Mouse (Mus musculus) bone marrow macrophage, adult 2 months (primary cell): ENCODE results near the gene Olfr814. TPM values are rescaled to one million over a fixed set of nuclear protein-coding genes. Genes with fewer than 3 reads are reported as not detected.
"Not testable (repeated sequence)": the region's sequence is repeated elsewhere in the genome, so short reads cannot be mapped to it uniquely, and the experiment has no call there.

Experiments
- H3K27ac ChIP-seq: 2 replicates; pipeline ENCODE4 v1.5.1; 2012; ENCODE audit warnings: low read depth, low read length; ENCODE audit not compliant: insufficient read depth
- H3K4me1 ChIP-seq: 2 replicates; pipeline ENCODE4 v1.6.1; 2012; ENCODE audit warnings: low read length; ENCODE audit not compliant: control insufficient read depth, insufficient read depth
- H3K4me3 ChIP-seq: 2 replicates; pipeline ENCODE4 v1.5.1; 2012; ENCODE audit warnings: mild to moderate bottlenecking, low read length, moderate library complexity; ENCODE audit not compliant: insufficient read depth
- CTCF ChIP-seq: IDR thresholded peaks from 2 replicates; pipeline ENCODE4 v1.5.1; 2012; ENCODE audit warnings: low read depth, mild to moderate bottlenecking, low read length, moderate library complexity
- POLR2A ChIP-seq: IDR thresholded peaks from 2 replicates; pipeline ENCODE4 v1.6.1; 2012; ENCODE audit warnings: mild to moderate bottlenecking, low read depth, low read length, borderline replicate concordance
- polyA plus RNA-seq: library from polyadenylated mRNA; stranded (reverse); fragments of >200 nt; gene quantifications from 2 replicates; pipeline ENCODE4 v1.2.4, GENCODE M21; 2012; ENCODE audit not compliant: missing spikeins, insufficient read depth, insufficient read length

The Olfr814 gene
- polyA plus RNA-seq = 0.23 TPM in 1 of 2 replicates, not detected in the other

DNA sequence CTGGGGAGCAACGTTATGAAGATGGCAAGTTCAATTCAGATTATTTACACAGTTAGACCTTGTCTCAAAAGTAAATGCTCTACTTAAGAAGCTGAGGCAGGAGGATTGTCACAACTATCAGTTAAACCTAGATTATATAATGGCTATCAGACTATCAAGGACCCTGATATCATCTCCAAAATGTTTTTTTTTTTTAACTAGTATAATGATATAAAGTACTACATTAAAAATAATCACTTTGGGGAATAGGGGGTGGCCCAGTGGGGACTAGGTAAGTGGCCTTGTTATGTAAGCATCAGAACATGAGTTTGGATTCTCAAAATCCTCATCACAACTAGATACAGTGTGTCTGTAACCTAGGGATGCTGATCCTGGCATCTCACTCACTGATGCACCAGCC is at the start of gene Olfr814:
TSS of gene Olfr814 (minus strand) at position 101 of the 400 bp plus-strand sequence.
- H3K4me3 ChIP-seq, H3K27ac ChIP-seq, H3K4me1 ChIP-seq: not testable (repeated sequence)

- Histone ChIP-seq H3K27ac (no peak within 1 kb of the TSS), H3K4me3 (no peak within 1 kb of the TSS), H3K4me1 (no peaks in the 10 kb centered on the region)
- TF ChIP-seq CTCF (no peak), POLR2A (no peak)
Observed at GRCm38 (mm10) chr10:129915497-129915896, 35.8 kb upstream of the Olfr814 start, which contains the start of gene Olfr816. Gene Olfr816, minus strand, starts transcription at chr10:129915597.

DNA sequence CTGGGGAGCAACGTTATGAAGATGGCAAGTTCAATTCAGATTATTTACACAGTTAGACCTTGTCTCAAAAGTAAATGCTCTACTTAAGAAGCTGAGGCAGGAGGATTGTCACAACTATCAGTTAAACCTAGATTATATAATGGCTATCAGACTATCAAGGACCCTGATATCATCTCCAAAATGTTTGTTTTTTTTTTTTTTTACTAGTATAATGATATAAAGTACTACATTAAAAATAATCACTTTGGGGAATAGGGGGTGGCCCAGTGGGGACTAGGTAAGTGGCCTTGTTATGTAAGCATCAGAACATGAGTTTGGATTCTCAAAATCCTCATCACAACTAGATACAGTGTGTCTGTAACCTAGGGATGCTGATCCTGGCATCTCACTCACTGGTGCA is 26.1 kb upstream of the Olfr814 start, which contains the start of gene Olfr815:
TSS of gene Olfr815 (minus strand) at position 101 of the 400 bp plus-strand sequence.
- not testable (repeated sequence) for H3K27ac ChIP-seq, H3K4me1 ChIP-seq, H3K4me3 ChIP-seq

DNA sequence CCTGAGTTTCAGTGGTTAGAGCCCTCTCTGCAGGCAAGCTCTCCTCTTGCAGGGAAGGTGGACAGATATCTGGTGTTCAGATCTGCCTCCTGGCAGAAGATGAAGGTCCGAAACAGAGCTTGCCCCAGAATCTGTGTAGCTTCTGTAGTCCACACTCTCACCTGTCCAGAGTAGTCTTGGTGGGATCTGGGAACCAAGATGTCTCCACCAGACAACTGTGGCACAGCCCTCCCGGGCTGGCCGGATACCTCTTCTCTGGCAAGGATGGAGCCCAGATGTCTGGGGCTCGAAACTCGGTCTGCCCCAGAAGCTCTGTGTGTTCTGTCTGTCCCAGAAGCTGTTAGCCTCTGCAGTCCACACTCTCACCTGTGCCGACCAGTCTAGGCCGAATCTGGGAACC is 6.3 kb upstream of the Olfr814 start:
- H3K4me1 ChIP-seq = no peaks in the 10 kb centered on the region
- H3K4me3 ChIP-seq = no peak overlapping the region
- H3K27ac ChIP-seq = no peak overlapping the region
- TF ChIP-seq CTCF (no peak), POLR2A (no peak)

DNA sequence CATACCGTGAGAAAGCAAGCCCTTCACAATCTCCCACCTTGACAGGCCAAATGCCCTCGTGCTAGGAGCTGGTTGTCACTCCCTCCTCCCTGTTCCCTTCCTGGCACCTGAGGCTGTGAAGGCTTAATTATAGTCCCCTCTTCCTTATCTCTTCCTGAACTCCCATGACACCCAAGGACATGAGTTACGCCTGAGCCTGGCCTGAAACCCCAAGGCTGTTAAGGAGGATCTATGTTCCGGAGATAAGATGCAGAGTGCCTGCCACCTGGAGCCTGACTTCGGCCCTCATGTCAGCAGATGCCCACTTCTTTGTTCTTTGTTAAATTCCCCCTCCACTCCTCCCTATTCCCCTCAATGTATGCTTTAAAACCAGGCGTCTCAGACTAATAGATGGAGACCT is 5.8 kb upstream of the Olfr814 start:
- not testable (repeated sequence) for H3K4me1 ChIP-seq, H3K4me3 ChIP-seq, H3K27ac ChIP-seq

- H3K4me3 ChIP-seq = no peak within 1 kb of the TSS
- no peaks in the 10 kb centered on the region for H3K4me1 ChIP-seq
- H3K27ac ChIP-seq = no peak within 1 kb of the TSS
- no peak for TF ChIP-seq POLR2A
- no peak for TF ChIP-seq CTCF
Observed at GRCm38 (mm10) chr10:129855067-129855466, 24.6 kb downstream of the Olfr814 start, which contains the start of gene Olfr813. Gene Olfr813, plus strand, starts transcription at chr10:129855367.

DNA sequence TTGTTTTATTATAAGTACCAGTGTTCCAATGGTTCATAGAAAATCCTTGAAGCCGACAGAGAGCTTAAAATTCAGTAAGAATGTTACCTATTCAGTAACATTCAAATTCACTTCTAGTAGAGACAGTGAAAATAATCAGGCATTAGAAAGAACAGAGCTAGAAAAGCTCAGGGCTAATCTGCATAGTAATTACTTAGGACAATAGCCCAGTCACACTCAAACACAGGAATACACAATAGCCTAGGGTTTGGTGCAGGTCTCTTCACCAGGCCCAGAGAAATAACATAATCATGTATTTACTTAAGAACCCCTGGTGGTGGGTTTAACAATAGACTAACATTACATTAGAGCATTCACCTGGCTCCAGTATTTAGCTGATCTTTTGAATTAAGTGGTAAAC is 32.3 kb downstream of the Olfr814 start:
- TF ChIP-seq POLR2A = no peak
- no peaks in the 10 kb centered on the region for H3K4me1 ChIP-seq
- H3K4me3 ChIP-seq = no peak overlapping the region
- H3K27ac ChIP-seq = no peak overlapping the region

DNA sequence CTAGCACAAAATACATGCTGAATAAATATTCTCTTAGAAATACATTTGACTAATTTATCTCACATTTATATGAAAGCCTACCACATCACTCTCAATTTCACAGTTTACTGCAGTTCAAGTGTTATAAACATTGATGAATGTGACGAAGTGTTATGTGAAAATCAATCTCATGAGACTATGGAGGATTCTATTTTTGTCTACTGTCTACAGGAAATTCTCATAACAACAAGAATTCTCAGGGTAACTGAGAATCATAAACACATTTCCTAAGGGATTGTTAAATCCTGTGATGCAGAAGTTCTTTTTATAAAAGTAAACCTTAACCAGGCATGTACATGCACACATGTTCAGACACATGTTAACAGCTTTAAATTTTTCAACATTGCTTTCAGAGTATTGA is 33.7 kb downstream of the Olfr814 start, which contains the start of gene Olfr812:
TSS of gene Olfr812 (minus strand) at position 101 of the 400 bp plus-strand sequence.
- no peak within 1 kb of the TSS for H3K4me3 ChIP-seq
- no peak for TF ChIP-seq CTCF
- TF ChIP-seq POLR2A = no peak
- no peak within 1 kb of the TSS for H3K27ac ChIP-seq
- no peaks in the 10 kb centered on the region for H3K4me1 ChIP-seq

Other genes with a start within 250 kb of the Olfr814 start
- gene Olfr799, start 242.4 kb downstream of the Olfr814 start, polyA plus RNA-seq = not detected in 2 replicates
- not detected in 2 replicates for gene Olfr800, start 222.2 kb downstream of the Olfr814 start, polyA plus RNA-seq
- gene Olfr801, start 206.0 kb downstream of the Olfr814 start, polyA plus RNA-seq = not detected in 2 replicates
- gene Olfr802, start 191.7 kb downstream of the Olfr814 start, polyA plus RNA-seq = not detected in 2 replicates
- gene Olfr803, start 185.6 kb downstream of the Olfr814 start, polyA plus RNA-seq = not detected in 2 replicates
- 0.31 TPM in 1 of 2 replicates, not detected in the other for gene Olfr804, start 176.6 kb downstream of the Olfr814 start, polyA plus RNA-seq
- not detected in 2 replicates for gene Olfr805, start 150.5 kb downstream of the Olfr814 start, polyA plus RNA-seq
- gene Olfr806, start 137.9 kb downstream of the Olfr814 start, polyA plus RNA-seq = not detected in 2 replicates
- gene Olfr807, start 122.1 kb downstream of the Olfr814 start, polyA plus RNA-seq = not detected in 2 replicates
- gene Olfr808, start 114.4 kb downstream of the Olfr814 start, polyA plus RNA-seq = 0.17 TPM in 1 of 2 replicates, not detected in the other
- gene Olfr809, start 105.2 kb downstream of the Olfr814 start, polyA plus RNA-seq = not detected in 2 replicates
- not detected in 2 replicates for gene Olfr810, start 84.9 kb downstream of the Olfr814 start, polyA plus RNA-seq
- gene Olfr811, start 75.5 kb downstream of the Olfr814 start, polyA plus RNA-seq = not detected in 2 replicates
- gene Olfr812, start 33.8 kb downstream of the Olfr814 start, polyA plus RNA-seq = not detected in 2 replicates
- gene Olfr813, start 24.5 kb downstream of the Olfr814 start, polyA plus RNA-seq = not detected in 2 replicates
- not detected in 2 replicates for gene Olfr815, start 26.0 kb upstream of the Olfr814 start, polyA plus RNA-seq
- gene Olfr816, start 35.7 kb upstream of the Olfr814 start, polyA plus RNA-seq = not detected in 2 replicates
- not detected in 2 replicates for gene Olfr818, start 69.2 kb upstream of the Olfr814 start, polyA plus RNA-seq
- not detected in 2 replicates for gene Olfr819, start 87.4 kb upstream of the Olfr814 start, polyA plus RNA-seq
- not detected in 2 replicates for gene Olfr247, start 96.3 kb upstream of the Olfr814 start, polyA plus RNA-seq
- not detected in 2 replicates for gene Gm10310, start 105.2 kb upstream of the Olfr814 start, polyA plus RNA-seq
- not detected in 2 replicates for gene Olfr820, start 132.8 kb upstream of the Olfr814 start, polyA plus RNA-seq
- gene Olfr821, start 150.5 kb upstream of the Olfr814 start, polyA plus RNA-seq = 0.41 TPM in 1 of 2 replicates, not detected in the other
- not detected in 2 replicates for gene Olfr822, start 191.4 kb upstream of the Olfr814 start, polyA plus RNA-seq
- gene Olfr823, start 235.5 kb upstream of the Olfr814 start, polyA plus RNA-seq = not detected in 2 replicates